Mouse (Mus musculus): ENCODE data around the gene Ipo7. TPM values are rescaled to one million over a fixed set of nuclear protein-coding genes. Genes with fewer than 3 reads are reported as not detected.
"Not testable (repeated sequence)": the region's sequence is repeated elsewhere in the genome, so short reads cannot be mapped to it uniquely, and the experiment has no call there.

The Ipo7 gene
- polyA plus RNA-seq, 1 experiment from 2014 or later: 12.7 TPM

DNA sequence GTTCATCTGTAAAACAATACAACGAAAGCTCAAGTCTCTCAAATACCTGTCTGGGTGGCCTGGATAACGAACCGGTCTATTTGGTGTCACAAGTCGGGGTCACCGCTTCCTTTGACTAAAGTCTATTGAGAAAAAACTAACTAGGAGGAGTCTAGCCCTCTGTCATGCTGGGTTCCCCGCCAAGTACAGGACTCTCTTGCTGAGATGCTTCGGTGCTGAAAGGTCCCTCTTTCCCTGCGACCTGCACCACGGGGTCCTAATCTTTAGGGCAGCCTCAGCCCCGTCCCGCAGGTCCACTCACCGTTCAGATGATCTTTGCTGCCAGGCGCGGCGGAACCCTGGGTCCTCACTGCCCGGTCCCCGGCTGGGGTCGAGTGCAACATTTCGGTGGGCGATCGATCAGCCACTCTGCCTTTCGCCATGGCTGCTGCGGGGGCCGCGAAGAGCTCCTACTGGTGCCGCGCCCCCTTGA lies 32.4 kb upstream of the Ipo7 start:
- under 1% methylated on average over 27 of the region's 27 CpGs for WGBS
- Histone ChIP-seq H3K36me3 (ENCODE audit: insufficient read depth, low read length) (peaks cover 10% of the 10 kb centered on the region; the same call in 1 of the 2 replicates), H3K4me2 (replicated peaks; ENCODE audit: low read depth, low read length) (peak overlapping the region; percentile 60), H3K27me3 (replicated peaks; ENCODE audit: insufficient read depth, low read length) (no peaks in the 10 kb centered on the region), H3K27ac (ENCODE audit: low read length) (peak overlapping the region; percentile 47; the same call in 1 of the 2 replicates), H3K4me1 (ENCODE audit: insufficient read depth, low read depth, low read length) (no peaks in the 10 kb centered on the region), H3K9me3 (ENCODE audit: low read length) (no peaks in the 10 kb centered on the region), H3K9ac (replicated peaks; ENCODE audit: low read depth) (peak overlapping the region; percentile 43), H3K4me3 (ENCODE audit: low read depth, low read length) (peak overlapping the region; percentile 44)
- no peak for TF ChIP-seq CTCF (IDR thresholded peaks at IDR 0.05)
- TF ChIP-seq EP300 (IDR thresholded peaks at IDR 0.05): no peak
- ATAC-seq (peak; percentile 23), DNase-seq (ENCODE audit: low spot score) (peak; percentile 32)

DNA sequence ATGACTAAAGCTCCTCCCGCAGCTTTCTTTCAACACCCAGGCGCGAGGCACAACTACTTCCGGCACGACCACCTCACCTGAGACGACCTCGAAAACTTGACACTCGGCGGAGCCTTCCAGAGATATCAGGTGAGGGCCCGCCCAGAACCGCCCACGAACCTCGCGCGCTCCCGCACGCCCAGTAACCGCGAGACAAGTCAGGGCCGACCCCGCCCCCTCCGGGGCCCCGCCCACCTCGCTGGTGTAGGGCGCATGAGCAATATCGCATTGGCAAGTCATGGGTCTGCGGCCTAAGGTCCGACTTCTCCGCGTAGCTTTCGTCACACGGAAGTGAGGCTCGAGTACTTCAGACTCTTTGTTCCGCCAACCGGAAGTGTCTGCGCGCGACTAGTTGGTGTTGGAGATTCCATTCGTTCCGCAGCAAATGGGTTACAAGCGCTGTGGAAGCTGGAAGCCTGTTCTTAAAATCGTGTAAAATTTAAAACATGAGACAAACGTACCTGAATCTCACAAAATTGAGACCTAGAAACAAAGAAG lies 31.9 kb upstream of the Ipo7 start:
- peak overlapping the region; percentile 86 for H3K27ac ChIP-seq (ENCODE audit: low read length)
- H3K36me3 ChIP-seq (ENCODE audit: insufficient read depth, low read length): peaks cover 10% of the 10 kb centered on the region; the same call in 1 of the 2 replicates
- no peaks in the 10 kb centered on the region for H3K9me3 ChIP-seq (ENCODE audit: low read length)
- TF ChIP-seq CTCF (IDR thresholded peaks at IDR 0.05) (no peak), EP300 (IDR thresholded peaks at IDR 0.05) (no peak)
- no peaks in the 10 kb centered on the region for H3K27me3 ChIP-seq (replicated peaks; ENCODE audit: insufficient read depth, low read length)
- ATAC-seq (peak; percentile 99), DNase-seq (ENCODE audit: low spot score) (peak; percentile 99)
- H3K4me3 ChIP-seq (ENCODE audit: low read depth, low read length): peak overlapping the region; percentile 44
- H3K4me1 ChIP-seq (ENCODE audit: insufficient read depth, low read depth, low read length): no peaks in the 10 kb centered on the region
- H3K4me2 ChIP-seq (replicated peaks; ENCODE audit: low read depth, low read length): peak overlapping the region; percentile 61
- H3K9ac ChIP-seq (replicated peaks; ENCODE audit: low read depth): peak overlapping the region; percentile 43
- under 1% methylated on average over 43 of the region's 43 CpGs for WGBS

DNA sequence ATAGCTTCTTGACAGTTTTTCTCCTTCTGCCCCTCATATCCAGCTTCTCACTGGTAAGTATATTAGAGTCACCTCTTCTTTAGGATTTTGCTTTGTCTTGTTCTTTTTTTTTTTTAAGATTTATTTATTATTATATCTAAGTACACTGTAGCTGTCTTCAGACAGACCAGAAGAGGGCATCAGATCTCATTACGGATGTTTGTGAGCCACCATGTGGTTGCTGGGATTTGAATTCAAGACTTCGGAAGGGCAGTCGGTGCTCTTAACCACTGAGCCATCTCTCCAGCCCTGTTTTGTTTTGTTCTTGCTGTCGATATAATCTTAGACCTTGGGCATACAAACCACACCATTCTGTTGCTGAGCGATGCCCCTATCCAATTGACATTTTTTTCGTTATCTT lies 31.3 kb upstream of the Ipo7 start, which contains the start of gene Tmem41b:
TSS of gene Tmem41b (minus strand) at position 155 of the 400 bp plus-strand sequence.
- peak; percentile 28 for DNase-seq (ENCODE audit: low spot score)
- peak within 1 kb of the TSS; percentile 86 for H3K27ac ChIP-seq (ENCODE audit: low read length)
- not testable (repeated sequence) for H3K27me3 ChIP-seq (replicated peaks; ENCODE audit: insufficient read depth, low read length); H3K36me3 ChIP-seq (ENCODE audit: insufficient read depth, low read length); ATAC-seq; H3K9me3 ChIP-seq (ENCODE audit: low read length); H3K4me1 ChIP-seq (ENCODE audit: insufficient read depth, low read depth, low read length)
- H3K9ac ChIP-seq (replicated peaks; ENCODE audit: low read depth): peak within 1 kb of the TSS; percentile 43
- H3K4me2 ChIP-seq (replicated peaks; ENCODE audit: low read depth, low read length): peak within 1 kb of the TSS; percentile 61
- 35% methylated on average over 6 of the region's 6 CpGs for WGBS
- TF ChIP-seq CTCF (IDR thresholded peaks at IDR 0.05): peak; percentile 55
- peak within 1 kb of the TSS; percentile 44 for H3K4me3 ChIP-seq (ENCODE audit: low read depth, low read length)

- TF ChIP-seq EP300 (IDR thresholded peaks at IDR 0.05) (no peak), CTCF (IDR thresholded peaks at IDR 0.05) (no peak)
- Histone ChIP-seq H3K4me1 (ENCODE audit: insufficient read depth, low read depth, low read length) (peaks cover 3% of the 10 kb centered on the region; the same call in 1 of the 2 replicates), H3K9me3 (ENCODE audit: low read length) (no peaks in the 10 kb centered on the region), H3K9ac (replicated peaks; ENCODE audit: low read depth) (no peak overlapping the region), H3K27ac (ENCODE audit: low read length) (no peak overlapping the region), H3K36me3 (ENCODE audit: insufficient read depth, low read length) (no peaks in the 10 kb centered on the region), H3K4me3 (ENCODE audit: low read depth, low read length) (no peak overlapping the region), H3K4me2 (replicated peaks; ENCODE audit: low read depth, low read length) (no peak overlapping the region), H3K27me3 (replicated peaks; ENCODE audit: insufficient read depth, low read length) (no peaks in the 10 kb centered on the region)
- ATAC-seq (no peak), DNase-seq (ENCODE audit: low spot score) (no peak)
- WGBS: 100% methylated on average over 1 of the region's 1 CpGs
Observed at GRCm38 (mm10) chr7:109991286-109991685, 26.8 kb upstream of the Ipo7 start.

- no peaks in the 10 kb centered on the region for H3K9me3 ChIP-seq (ENCODE audit: low read length)
- no peaks in the 10 kb centered on the region for H3K36me3 ChIP-seq (ENCODE audit: insufficient read depth, low read length)
- TF ChIP-seq CTCF (IDR thresholded peaks at IDR 0.05): no peak
- TF ChIP-seq EP300 (IDR thresholded peaks at IDR 0.05): peak; percentile 70
- ATAC-seq (peak; percentile 91), DNase-seq (ENCODE audit: low spot score) (peak; percentile 91)
- no peak overlapping the region for H3K9ac ChIP-seq (replicated peaks; ENCODE audit: low read depth)
- no peak overlapping the region for H3K4me2 ChIP-seq (replicated peaks; ENCODE audit: low read depth, low read length)
- H3K27ac ChIP-seq (ENCODE audit: low read length): peak overlapping the region; percentile 45; the same call in 1 of the 2 replicates
- H3K4me1 ChIP-seq (ENCODE audit: insufficient read depth, low read depth, low read length): peaks cover 3% of the 10 kb centered on the region; the same call in 1 of the 2 replicates
- no peak overlapping the region for H3K4me3 ChIP-seq (ENCODE audit: low read depth, low read length)
- WGBS: 46% methylated on average over 2 of the region's 2 CpGs
- H3K27me3 ChIP-seq (replicated peaks; ENCODE audit: insufficient read depth, low read length): no peaks in the 10 kb centered on the region
Observed at GRCm38 (mm10) chr7:109993157-109993959, 24.7 kb upstream of the Ipo7 start.

DNA sequence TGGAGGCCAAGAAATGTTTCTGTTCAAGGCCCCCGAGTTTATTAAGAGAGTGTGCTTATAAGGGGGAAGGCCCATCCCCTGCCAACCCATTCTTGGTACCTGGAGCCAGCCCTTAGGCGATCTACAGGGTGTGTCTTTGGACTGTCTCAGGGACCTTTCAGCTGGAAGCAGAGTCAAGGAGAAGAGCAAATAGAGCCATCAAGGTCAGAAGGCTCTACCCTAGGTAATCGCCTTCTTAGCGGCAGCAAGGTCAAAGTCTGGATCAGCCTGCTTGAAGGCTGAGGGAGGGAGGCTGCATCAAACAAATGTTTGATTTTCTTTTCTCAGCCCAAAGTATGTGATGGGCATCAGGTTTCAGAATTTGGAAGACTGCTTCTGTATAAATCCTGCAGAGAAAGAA lies 19.7 kb upstream of the Ipo7 start:
- Histone ChIP-seq H3K9me3 (ENCODE audit: low read length) (no peaks in the 10 kb centered on the region), H3K4me2 (replicated peaks; ENCODE audit: low read depth, low read length) (no peak overlapping the region), H3K27ac (ENCODE audit: low read length) (no peak overlapping the region), H3K27me3 (replicated peaks; ENCODE audit: insufficient read depth, low read length) (no peaks in the 10 kb centered on the region), H3K4me1 (ENCODE audit: insufficient read depth, low read depth, low read length) (no peaks in the 10 kb centered on the region), H3K9ac (replicated peaks; ENCODE audit: low read depth) (no peak overlapping the region), H3K4me3 (ENCODE audit: low read depth, low read length) (no peak overlapping the region), H3K36me3 (ENCODE audit: insufficient read depth, low read length) (no peaks in the 10 kb centered on the region)
- 73% methylated on average over 4 of the region's 4 CpGs for WGBS
- TF ChIP-seq EP300 (IDR thresholded peaks at IDR 0.05) (no peak), CTCF (IDR thresholded peaks at IDR 0.05) (no peak)
- ATAC-seq: no peak
- DNase-seq (ENCODE audit: low spot score): no peak

Data from lung, postnatal 0 days (tissue).